Mouse (Mus musculus): ENCODE data around the gene Aff3.

Aff3 gene

DNA sequence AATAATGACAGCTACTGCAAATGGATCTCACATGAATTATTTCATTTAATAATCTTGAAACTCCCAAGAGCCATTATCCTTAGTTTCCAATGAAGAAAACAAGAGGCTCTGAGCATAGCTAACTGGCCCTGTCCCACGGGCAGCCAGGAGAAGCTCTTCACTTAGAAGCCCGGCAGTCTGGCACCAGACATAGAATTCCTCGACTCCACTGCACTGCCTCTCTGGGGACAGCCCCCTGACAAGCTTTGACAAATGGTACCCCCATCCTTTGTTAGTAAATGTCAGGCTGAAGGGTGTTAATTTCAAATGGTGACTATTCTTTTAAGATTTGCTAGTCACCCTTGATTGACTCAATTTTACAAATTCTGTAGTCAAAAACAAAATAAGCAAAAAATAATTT is 120.3 kb downstream of the Aff3 start:
- no peak for DNase-seq (ENCODE audit: low spot score)

DNA sequence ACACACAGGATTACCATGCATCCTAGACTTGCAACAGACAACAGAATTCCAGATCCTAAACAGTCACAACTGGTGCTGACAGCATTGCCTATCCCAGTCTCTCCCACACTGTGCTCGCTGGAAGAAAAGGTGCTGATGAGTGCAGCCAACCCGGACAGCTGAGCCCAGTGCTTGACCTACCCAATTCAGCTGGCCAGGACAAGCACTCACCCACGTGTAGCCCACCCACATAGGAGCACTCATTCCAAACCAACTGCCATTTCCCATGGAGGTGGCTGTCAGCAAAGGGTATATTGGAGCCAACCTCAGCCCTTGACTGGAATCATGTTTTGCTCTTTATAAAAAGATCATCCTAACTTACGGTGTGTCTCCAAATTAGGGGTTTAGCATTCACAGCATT is 123.2 kb downstream of the Aff3 start:
- DNase-seq (ENCODE audit: low spot score), result no peak

DNA sequence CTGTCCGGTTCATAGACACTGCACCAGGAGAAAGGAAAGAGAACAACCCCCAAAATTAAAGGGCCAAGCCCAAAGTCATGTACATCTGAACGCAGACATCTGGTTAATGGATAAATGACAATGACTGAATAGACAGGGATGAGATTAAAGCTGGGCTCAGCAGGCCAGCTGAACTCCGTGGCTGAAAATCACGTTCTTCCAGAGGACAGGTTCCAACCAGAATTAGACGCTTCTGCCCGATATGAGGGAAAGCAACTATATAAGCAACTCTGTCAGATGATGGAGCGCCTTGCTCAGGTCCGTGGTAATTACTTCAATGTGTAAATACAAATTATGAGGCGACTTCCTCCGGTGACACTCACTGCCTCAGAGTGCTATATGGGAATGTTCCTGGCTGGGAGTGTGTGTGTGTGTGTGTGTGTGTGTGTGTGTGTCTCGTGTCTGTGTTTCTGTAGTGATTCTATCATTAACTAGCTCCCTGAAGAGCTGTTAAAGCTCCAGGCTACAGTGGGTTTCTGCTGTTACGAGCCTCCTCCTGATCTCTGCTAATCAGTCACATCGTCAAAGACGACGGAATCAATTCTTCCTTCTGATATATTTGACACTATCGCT is 127.7 kb downstream of the Aff3 start:
- DNase-seq (ENCODE audit: low spot score), result no peak

DNA sequence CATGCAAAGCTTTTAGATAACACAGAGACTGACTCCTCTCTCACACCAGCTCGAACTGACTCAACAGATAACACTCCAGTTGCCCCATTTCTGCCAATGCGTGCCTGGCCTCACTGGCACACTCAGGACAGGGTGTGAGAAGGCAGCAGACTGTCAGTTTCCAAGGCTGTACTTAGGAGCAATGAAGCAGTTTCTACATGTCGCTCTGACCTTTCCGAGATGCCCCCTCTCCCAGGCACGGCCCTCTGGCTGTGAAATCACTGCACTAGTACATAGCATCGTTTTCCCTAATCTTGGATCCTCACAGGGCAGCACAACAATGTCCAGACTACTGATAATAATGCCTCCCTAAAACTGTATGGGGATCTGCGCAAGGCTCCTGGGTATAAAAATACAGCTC is 132.2 kb downstream of the Aff3 start:
- no peak for DNase-seq (ENCODE audit: low spot score)

DNA sequence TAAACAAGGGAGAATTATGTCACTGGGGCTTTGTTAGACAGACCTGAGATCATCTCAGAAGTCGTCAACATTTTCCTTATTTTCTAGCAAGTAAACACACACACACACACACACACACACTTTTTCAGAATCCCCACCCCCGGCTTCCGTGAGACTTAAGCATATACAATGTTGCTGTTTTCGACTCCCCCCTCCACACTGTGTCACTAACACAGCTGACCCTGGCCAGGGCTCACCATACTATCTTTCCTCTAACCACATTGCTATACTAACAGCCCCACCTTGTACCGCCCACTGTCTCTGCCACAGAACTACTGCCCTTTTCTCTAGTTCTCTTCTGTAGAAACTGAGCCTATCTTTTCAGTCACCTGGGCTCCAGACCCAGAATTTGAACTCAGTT is 136.1 kb downstream of the Aff3 start:
- DNase-seq (ENCODE audit: low spot score), result no peak

DNA sequence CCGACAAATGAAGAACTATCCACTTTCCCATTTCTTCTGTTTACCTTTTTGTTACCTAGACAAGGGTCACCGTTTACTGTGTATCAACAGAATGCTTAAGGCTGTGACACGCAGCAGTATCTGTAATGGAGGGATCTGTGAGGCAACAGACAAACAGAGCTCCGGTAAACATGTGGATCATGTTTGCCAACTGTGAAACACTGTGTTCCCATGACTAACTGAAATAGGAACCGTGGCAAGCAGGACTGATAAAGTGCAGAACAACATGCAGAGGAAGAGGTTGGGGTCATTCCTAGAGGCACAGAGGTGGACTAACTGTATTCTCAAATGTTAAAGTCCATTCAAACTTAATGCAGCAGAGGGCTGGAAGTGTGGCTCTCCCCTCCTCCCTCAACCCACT is 138.2 kb downstream of the Aff3 start:
- no peak for DNase-seq (ENCODE audit: low spot score)

DNA sequence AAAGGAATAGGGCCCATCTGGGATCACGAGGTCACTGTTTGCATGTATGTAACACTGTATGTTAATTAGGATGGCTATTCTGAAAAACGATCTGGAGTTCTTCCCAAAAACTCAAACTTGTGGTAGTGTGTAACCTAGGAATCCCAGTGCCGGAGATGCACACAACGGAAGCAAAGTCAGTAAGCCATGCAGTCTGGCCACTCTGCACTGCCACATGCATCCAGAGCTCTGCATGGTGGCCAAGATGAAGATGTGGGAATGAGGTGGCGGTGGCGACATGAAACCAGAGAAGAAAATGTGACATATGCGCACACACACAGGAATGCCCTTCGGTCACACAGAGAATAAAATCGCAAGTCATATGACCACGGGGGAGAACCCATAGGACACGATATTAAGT is 143.1 kb downstream of the Aff3 start:
- no peak for DNase-seq (ENCODE audit: low spot score)

DNA sequence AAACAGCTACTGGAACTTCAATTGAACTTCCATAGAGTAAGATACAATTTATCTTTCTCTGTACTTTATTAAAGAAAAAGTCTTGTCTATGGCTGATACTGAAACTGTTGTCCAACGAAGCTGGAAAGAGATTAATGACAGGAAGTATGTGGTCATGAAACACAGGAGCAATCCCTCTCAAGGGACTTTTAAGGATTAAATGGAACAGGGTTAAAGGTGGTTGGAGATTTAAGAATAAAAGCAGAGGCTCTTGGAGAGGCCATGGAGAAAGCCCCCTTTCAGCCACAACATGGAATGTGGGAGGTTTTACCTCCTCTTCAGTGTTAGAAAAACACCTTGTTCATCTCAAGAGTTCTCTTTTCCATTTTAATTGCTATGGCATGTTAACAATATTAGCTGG is 148.5 kb downstream of the Aff3 start:
- no peak for DNase-seq (ENCODE audit: low spot score)

DNA sequence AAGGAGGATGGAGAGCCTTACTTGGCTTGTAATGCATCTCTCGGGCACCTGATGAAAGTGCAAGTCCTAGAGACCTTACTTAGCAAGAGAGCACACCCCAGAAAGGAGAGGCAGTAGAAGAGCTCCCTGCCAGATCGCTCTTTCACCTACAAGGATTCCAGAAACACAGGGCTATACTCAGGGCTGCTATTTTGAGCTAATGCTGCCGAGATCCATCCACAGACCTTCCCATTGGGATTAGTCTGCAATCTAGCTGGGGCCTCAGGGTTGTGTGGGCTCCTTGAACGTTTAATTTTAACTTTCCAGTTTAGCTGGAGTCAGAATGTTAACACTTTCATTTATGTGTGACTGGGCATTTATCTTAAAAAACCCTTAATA is 150.1 kb downstream of the Aff3 start:
- DNase-seq (ENCODE audit: low spot score), result no peak

DNA sequence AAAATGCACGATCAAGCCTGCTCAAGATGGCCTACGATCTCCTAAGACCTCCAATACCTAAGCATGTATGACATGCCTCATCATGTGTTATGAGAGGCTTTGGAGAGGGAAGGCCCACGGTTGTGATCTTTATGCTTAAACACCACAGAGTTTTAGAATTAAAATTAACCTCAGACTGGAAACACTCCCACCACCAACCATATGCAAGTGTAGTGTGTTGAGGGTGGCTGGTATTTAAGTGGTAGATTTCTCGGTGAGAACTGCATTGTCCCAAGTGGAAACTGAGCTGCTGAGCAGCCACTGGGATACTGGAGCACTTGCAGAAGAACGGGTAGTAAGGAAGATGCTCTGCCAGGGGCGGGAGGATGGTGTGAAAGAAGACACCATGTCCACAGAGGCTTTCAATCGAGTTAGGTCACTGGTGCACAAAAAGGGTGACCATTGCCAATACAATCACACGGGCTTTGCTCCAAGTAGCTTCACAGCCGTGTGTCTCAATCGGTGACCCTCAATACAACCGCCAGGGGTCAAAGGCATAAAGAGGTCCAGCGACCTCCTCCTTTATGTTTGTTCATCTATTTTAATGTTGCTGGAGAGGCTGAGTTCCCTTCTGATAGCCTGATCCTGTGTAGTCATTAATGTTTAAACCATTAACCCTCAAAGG is 150.7 kb downstream of the Aff3 start:
- DNase-seq (ENCODE audit: low spot score), result no peak

DNA sequence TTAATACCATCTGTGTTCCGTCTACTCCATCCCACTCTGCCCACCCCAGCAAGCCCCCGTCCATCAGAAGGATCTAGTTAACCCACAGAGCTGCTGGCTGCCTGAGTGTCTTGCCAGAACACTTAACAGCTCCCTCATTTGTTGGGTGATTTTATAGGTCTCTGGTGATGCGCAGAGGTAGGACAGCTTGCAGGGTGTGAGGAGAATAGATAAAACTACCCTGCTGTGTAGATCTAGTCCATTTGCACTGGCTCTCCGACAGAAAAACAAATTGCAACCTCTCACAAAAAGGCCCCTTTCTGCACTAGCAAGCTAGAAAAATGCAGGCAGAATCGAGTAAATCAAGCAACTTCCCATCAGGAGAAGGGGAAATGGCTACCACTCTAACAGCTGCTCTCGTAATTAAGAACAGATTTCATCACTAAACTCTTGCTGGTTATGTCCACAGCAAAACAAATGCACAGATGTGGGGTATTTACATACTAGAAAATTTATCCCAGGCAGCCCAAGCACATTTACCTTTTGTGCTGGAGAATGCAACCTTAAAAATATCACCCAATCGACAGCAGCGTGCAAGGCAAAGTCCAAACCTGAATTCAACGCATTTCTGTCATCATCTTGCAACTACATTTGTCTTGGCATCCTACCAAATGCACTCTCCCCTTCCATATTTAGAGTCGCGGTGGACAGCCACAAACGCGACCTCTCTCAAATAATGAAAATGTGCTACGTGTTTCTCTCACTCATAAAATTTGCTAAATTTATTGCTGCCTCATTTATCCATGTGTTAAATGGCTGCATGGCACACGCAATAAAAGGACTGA is 152.3 kb downstream of the Aff3 start:
- DNase-seq (ENCODE audit: low spot score), result no peak

DNA sequence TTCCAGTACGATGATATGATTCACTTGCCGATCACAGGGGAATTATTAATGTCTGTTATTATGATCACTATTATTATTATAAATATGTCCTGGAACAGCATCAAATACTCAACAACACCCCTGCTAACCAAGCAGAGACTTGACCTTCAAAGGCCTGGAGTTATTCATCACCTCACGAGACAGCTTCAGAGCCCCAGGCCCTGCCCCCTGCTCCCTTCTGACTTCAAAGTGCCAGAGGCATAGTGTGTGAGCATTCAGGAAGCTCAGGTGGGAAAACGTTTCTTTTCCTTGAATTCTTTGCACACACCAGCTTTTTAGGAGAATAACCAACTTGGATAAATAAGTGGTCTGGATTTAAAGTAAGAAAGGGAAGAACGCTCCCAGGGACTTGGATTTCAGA is 153.7 kb downstream of the Aff3 start:
- no peak for DNase-seq (ENCODE audit: low spot score)

DNA sequence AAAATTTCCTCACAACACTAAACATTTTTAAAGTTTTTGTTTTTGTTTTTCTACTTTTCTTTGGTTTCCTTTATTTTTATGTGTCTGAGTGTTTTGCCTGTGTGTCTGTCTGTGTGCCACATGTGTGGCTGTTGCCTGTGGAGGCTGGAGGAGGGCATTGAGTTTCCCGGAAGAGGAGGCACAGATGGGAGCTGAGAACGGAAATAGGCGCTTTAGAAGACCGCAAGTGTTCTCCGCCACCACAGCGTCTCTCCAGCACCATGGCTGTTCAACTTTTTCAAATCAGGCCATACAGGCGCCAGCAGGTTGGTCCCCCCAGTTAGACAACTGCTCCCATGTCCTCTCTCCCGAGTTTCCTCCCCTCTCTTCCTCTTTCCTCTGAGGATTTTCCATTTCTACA is 155.5 kb downstream of the Aff3 start:
- no peak for DNase-seq (ENCODE audit: low spot score)

DNA sequence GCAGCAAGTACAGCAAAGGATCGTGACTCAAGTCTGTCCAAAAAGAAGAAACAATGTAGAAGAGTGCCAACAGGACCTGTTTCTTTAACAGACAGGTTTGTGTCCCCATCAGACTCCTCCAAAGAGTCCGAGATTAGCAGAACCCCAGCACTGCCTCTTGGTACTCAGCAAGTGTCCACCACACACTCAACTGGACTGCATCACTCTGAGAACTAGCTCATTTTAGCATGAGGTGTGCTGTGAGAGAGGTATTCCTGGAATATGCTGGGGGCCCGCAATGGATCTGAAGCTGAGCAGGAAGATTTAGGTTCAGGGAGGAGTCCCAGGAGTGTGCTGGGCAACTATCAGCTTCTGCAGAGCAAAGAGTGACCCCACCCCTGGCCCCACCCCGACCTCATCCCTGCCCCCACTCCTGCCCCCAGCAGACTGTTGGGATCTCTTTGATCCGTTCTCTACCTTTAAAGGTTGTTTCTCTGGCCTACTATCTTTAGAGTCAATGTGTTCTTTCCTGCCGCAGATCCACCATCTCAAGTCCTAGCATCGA is 157.0 kb downstream of the Aff3 start:
- no peak for DNase-seq (ENCODE audit: low spot score)

DNA sequence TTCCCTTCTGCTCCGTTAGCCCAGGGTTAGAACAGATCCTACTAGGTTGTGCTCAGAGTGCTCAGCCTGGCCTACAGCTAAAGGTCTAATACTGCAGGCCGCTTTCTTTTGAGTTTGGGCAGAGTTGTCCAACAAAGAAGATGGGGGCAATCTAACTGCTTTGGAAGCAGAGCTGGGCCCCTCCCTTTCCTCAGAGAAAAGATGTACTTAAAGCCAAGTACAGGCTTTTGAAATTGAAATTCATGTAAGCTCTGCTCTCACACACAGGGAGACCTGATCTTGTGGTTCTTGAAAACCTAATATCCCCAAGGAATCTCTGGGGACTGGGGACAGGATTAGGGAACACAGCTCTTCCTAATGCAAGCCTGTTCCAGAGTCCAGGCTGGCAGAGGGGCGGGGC is 158.4 kb downstream of the Aff3 start:
- DNase-seq (ENCODE audit: low spot score), result no peak

DNA sequence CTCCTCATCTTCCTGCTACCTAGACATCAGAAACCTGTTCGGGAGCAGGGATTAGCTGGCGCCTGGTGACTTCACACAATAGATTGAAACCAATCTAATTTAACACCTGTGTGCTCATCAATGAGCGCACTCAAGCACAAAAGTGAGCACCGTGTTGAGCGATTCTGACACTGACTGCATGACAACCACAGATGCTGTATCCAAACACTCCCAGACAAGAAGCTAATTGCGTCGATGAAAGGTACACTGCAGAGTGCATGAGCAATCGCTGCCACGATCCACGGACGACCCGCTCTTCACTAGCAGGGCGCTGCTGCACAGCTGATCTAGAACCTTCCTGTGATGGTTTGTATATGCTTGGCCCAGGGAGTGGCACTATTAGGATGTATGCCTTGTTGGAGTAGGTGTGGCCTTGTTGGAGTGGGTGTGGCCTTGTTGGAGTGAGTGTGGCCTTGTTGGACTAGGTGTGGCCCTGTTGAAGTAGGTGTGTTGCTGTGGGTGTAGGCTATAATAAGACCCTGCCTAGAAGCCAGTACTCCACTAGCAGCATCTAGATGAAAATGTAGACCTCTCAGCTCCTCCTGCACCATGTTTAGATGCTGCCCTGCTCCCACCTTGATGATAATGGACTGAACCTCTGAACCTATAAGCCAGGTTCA is 161.2 kb downstream of the Aff3 start:
- DNase-seq (ENCODE audit: low spot score), result no peak

DNA sequence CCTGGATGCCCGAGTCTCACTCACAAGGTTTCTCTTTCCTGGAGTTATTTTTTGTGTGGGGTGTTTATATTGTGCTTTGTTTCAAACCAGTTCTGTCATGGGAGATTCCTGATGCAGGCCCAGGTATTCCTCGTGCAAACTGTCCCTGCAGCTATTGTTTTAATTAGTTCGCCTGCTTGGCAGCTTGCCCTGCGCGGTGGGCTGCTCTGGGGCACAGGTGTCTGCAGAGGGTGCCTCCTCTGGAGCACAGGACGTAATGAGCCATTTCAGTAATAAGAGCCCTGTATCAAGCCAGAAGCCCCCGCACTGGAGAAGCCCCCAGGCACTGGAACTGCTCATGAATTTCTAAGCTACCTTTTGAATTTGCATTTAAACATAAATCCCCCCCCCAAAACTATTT is 162.0 kb downstream of the Aff3 start:
- no peak for DNase-seq (ENCODE audit: low spot score)

DNA sequence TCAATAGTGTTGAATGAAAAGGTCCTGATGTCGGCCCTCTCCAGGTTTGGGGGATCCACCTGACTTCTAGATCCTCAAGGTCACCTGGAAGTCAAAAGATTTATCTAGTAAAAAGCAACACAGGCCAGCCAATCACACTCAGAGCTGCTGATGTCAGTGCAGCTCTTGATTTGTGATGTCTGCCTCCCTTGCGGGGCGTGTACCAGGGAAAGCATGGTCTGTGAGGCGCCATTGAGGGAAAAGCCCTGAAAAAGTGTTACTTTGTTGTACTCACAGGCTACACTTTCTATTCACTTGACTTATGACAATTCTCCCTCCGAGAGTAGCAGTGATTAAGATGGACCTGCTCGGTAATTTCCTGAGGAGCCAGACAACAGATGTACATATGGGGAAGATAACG is 163.5 kb downstream of the Aff3 start:
- no peak for DNase-seq (ENCODE audit: low spot score)

DNA sequence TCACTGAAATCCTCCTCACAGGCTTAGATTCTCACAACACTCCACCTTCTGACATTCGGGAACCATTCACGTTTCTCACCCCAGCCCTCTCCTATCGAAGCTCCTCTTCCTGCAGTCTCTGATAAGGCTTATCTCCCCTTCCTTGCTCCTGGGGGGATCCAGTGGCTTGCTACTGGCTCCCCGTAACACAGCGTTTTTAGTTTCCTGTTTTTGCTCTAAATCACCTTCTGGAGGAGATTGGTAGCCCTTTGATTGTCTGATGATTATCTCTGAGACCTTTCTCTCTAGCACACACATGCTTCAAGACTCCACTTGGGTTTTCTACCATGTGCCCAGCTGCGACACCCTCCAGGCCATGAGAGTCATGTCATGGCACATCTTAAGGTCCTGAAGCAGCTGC is 165.3 kb downstream of the Aff3 start:
- no peak for DNase-seq (ENCODE audit: low spot score)

DNA sequence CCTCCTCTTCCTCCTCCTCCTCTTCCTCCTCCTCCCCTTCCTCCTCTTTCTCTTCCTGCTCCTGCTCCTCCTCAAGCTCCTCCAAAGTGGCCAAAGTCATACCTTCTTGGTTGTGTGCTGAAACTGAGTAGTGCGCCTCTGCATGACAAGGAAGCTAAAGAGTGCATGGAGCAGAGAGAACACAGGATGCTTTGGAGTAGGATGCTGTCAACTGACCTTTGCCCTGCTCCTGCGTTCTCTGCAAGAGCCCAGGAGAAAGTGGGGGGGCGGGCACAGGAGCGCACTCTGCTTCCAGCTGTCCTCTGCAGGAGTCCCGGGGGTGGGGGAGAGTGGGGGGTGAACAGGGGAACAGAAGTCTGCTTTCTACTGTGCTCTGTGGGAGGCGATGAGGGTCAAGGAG is 167.2 kb downstream of the Aff3 start:
- no peak for DNase-seq (ENCODE audit: low spot score)

DNA sequence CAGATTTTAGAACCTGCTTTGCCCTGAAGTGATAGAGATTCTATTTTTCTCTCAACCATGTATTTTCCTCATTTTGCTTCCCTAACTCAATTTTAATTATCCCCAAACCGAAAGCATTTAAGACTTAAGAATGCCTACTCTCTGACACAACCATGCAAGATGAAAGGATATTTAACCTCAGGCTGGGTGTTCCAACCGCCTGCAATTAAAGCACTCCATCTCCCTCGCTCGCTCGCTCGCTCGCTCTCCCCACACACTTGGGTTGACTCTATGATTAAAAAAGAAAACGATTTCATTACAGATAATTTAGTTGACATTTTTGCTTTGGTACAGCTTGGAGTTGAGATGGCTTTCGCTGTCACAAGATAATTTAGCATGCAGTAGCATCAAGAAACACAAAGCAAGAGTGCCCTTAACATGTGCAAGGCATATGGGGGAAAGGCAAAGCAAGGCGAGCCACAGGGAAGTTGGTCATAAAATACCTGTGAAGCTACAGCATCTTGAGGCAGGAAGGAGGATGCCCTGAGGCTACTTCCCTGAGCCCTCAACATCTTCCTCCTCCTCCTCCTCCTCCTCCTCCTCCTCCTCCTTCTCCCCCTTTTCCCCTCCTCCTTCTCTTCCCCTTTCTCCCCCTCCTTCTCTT is 167.7 kb downstream of the Aff3 start:
- DNase-seq (ENCODE audit: low spot score), result no peak

DNA sequence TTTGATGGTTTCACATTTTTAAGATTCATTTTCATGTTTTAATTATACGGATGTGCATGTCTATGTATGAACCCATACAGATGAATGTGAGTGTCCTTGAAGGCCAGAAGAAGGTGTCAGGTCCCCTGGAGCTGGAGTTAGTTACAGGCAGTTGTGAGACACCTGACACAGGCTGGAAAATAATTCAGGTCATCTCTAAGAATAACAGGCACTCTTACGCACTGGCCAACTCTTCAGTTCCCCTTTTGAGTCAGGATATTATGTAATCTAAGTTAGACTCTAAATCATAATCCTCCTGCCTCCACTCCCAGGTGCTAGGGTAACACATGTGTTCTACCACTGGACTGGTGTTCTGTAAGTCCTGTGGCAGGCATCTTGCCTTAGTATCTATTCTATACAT is 169.5 kb downstream of the Aff3 start:
- no peak for DNase-seq (ENCODE audit: low spot score)

Data from MN1 (cell line).